Mouse (Mus musculus): ENCODE measurements around the gene Olfr577.

DNA sequence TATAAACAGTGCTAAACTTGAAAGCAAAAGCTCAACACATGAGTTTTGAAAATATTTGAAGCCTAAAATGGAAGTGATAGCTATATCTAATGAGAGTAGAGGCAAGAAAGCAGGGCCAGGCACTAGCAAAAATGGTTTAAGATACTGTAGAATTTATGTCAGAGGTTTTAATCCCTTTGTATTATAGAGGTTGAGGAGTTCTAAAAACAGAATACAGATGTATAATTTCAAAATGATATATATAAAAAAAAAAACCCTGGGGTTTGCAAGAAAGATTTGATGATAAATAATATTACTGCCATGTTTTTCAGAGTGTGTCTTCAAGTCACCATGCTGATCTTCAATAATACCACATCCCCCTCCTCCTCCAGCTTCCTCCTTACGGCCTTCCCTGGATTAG is 27.6 kb downstream of the Olfr577 start, which contains the start of gene Olfr574:
- TF ChIP-seq TAL1 (IDR thresholded peaks at IDR 0.05; ENCODE audit: low read length) (no peak), GATA1 (IDR thresholded peaks at IDR 0.05; ENCODE audit: low read length) (no peak)

All from erythroblast, embryonic 14.5 days (primary cell).